Mouse (Mus musculus) heart, adult 2 months (tissue): ENCODE measurements at regions not wholly inside any gene's neighbourhood (a gene's known extent, or its start where the extent isn't known, plus 50 kb on each side); places are given as distances from the start of the nearest gene placed in this dataset.

Experiments used
- CTCF ChIP-seq: fragments of 200-600 bp; IDR thresholded peaks from 2 replicates; pipeline ENCODE4 v1.8.1; 2022; ENCODE audit warnings: antibody characterized with exemption, mild to moderate bottlenecking, moderate library complexity
- EP300 ChIP-seq: fragments of 200-500 bp; IDR thresholded peaks from 2 replicates; pipeline ENCODE4 v1.6.1; 2011; ENCODE audit warnings: low read depth, low read length, control low read depth; ENCODE audit not compliant: insufficient read depth

- TF ChIP-seq CTCF, result no peak
- TF ChIP-seq EP300, result no peak
Observed at GRCm38 (mm10) chr4:134994205-134994604, 63.5 kb downstream of the Syf2 start.
